Mouse (Mus musculus) heart, embryonic 14.5 days (tissue): ENCODE data around the gene Ubald1. TPM values are rescaled to one million over a fixed set of nuclear protein-coding genes. Genes with fewer than 3 reads are reported as not detected.

ENCODE experiments used
- ATAC-seq: fragments of 200-750 bp; cut with Nextera tagmentation; 2 replicates; pipeline ENCODE4 v1.8.0; 2017; ENCODE audit warnings: low read depth, moderate TSS enrichment; ENCODE audit not compliant: insufficient number of reproducible peaks, insufficient read depth, low FRiP score
- H3K27ac ChIP-seq, 2 experiments: fragments of 200-500 bp in 1 of 2; fragments of 300-500 bp in 1 of 2; sonication (generic) in 1 of 2; replicated peaks in 1 of 2; 2 replicates each; pipeline ENCODE4 v1.5.1; 2012 to 2014; ENCODE audit warnings: low read depth in 2 of 2, low read length in 2 of 2, control low read depth in 1 of 2, mild to moderate bottlenecking in 1 of 2, mixed read lengths in 1 of 2; ENCODE audit not compliant: control insufficient read depth in 1 of 2, insufficient read depth in 1 of 2
- H3K27me3 ChIP-seq: fragments of 300-500 bp; sonication (generic); 2 replicates; pipeline ENCODE4 v1.6.1; 2014; ENCODE audit warnings: mild to moderate bottlenecking, low read length, control low read depth; ENCODE audit not compliant: control insufficient read depth, insufficient read depth
- H3K36me3 ChIP-seq: fragments of 300-500 bp; sonication (generic); 2 replicates; pipeline ENCODE4 v1.6.1; 2014; ENCODE audit warnings: mild to moderate bottlenecking, control low read depth, low read length, mixed read lengths; ENCODE audit not compliant: control insufficient read depth, insufficient read depth
- H3K4me1 ChIP-seq, 2 experiments: fragments of 200-500 bp in 1 of 2; fragments of 300-500 bp in 1 of 2; sonication (generic) in 1 of 2; 2 replicates each; pipeline ENCODE4 v1.6.1; 2012 to 2014; ENCODE audit warnings: low read length in 2 of 2, control low read depth in 1 of 2, mixed read lengths in 1 of 2; ENCODE audit not compliant: control insufficient read depth in 2 of 2, insufficient read depth in 2 of 2
- H3K4me2 ChIP-seq: fragments of 300-500 bp; sonication (generic); 2 replicates; pipeline ENCODE4 v1.6.1; 2014; ENCODE audit warnings: mild to moderate bottlenecking, low read length
- H3K4me3 ChIP-seq, 2 experiments: fragments of 200-500 bp in 1 of 2; fragments of 300-500 bp in 1 of 2; sonication (generic) in 1 of 2; 2 replicates each; pipeline ENCODE4 v1.5.1; 2012 to 2014; ENCODE audit warnings: low read length in 2 of 2, mild to moderate bottlenecking in 2 of 2, control low read depth in 1 of 2, low read depth in 1 of 2, moderate library complexity in 1 of 2; ENCODE audit not compliant: control insufficient read depth in 1 of 2, insufficient read depth in 1 of 2
- H3K9ac ChIP-seq: fragments of 300-500 bp; sonication (generic); 2 replicates; pipeline ENCODE4 v1.6.1; 2014; ENCODE audit warnings: mild to moderate bottlenecking, low read length
- H3K9me3 ChIP-seq: fragments of 300-500 bp; sonication (generic); 2 replicates; pipeline ENCODE4 v1.6.1; 2016; ENCODE audit warnings: low read length, control low read depth; ENCODE audit not compliant: control insufficient read depth
- WGBS: fragments of 180-500 bp; shearing (Covaris S2); extraction: QIAGEN DNeasy Blood & Tissue Kit; methylation state at CpG from one replicate; pipeline ENCODE4 v1.1.7; 2014; 5-methylcytosine and 5-hydroxymethylcytosine counted together
- polyA plus RNA-seq: library from polyadenylated mRNA; unstranded; fragments of >200 nt; fragmentation: Nextera tagmentation; extraction: Ambion mirVana; gene quantifications from 2 replicates; pipeline ENCODE4 v1.2.1, GENCODE M21; 2014

Ubald1 gene
- polyA plus RNA-seq, 1 experiment from 2014 or later = 25.3 TPM

- H3K9ac ChIP-seq = no peak overlapping the region
- ATAC-seq = no peak
- H3K27me3 ChIP-seq = no peaks in the 10 kb centered on the region
- no peak overlapping the region for H3K4me3 ChIP-seq
- H3K9me3 ChIP-seq = no peaks in the 10 kb centered on the region
- H3K4me1 ChIP-seq = peaks cover 2 to 18% of the 10 kb centered on the region in 2 experiments; a peak in 1 of 4 replicates
- peaks cover 38% of the 10 kb centered on the region for H3K36me3 ChIP-seq
- H3K4me2 ChIP-seq = no peak overlapping the region
- H3K27ac ChIP-seq = no peak overlapping the region
Observed at GRCm38 (mm10) chr16:4906559-4906958, 26.4 kb upstream of the Ubald1 start.

DNA sequence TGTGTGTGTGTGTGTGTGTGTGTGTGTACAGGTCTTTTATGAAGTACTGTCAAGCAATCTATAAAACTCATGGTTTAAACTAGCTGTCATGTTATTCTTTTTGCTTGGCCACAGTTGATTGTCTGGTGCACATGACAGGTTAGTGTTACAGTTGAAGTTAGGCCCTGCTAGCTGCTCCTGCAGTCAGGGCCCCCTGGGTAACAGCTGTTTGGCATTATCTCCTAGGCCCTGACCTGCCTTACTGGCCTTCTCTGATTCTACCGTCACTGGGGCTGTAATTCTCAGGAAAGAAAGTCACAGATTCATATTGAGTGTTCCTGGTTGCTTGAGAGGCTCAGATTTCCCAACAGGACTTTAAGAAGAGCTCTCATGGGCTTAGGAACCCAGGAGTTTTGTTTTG lies 25.5 kb upstream of the Ubald1 start:
- Histone ChIP-seq H3K4me1 (peaks cover 2 to 20% of the 10 kb centered on the region in 2 experiments; a peak in 2 of 4 replicates), H3K4me3 (no peak overlapping the region), H3K9ac (no peak overlapping the region), H3K27me3 (no peaks in the 10 kb centered on the region), H3K9me3 (no peaks in the 10 kb centered on the region), H3K27ac (no peak overlapping the region), H3K4me2 (no peak overlapping the region), H3K36me3 (peaks cover 28% of the 10 kb centered on the region)
- 48% methylated on average over 1 of the region's 1 CpGs for WGBS
- no peak for ATAC-seq

- WGBS = 78% methylated on average over 3 of the region's 3 CpGs
- H3K4me3 ChIP-seq = no peak overlapping the region
- no peak overlapping the region for H3K4me2 ChIP-seq
- H3K9me3 ChIP-seq = no peaks in the 10 kb centered on the region
- H3K36me3 ChIP-seq = peaks cover 21% of the 10 kb centered on the region
- peaks cover 2 to 20% of the 10 kb centered on the region in 2 experiments; a peak in 2 of 4 replicates for H3K4me1 ChIP-seq
- H3K9ac ChIP-seq = no peak overlapping the region
- no peak; the same call in 1 of the 2 replicates for ATAC-seq
- no peak overlapping the region for H3K27ac ChIP-seq
- H3K27me3 ChIP-seq = no peaks in the 10 kb centered on the region
Observed at GRCm38 (mm10) chr16:4904878-4905277, 24.8 kb upstream of the Ubald1 start.

GRCm38 (mm10) chr16:4903491-4904102 lies 23.5 kb upstream of the Ubald1 start:
- Histone ChIP-seq H3K4me2 (no peak overlapping the region), H3K4me1 (peaks cover 2 to 20% of the 10 kb centered on the region in 2 experiments; a peak in 2 of 4 replicates), H3K36me3 (peaks cover 8% of the 10 kb centered on the region), H3K9me3 (no peaks in the 10 kb centered on the region), H3K4me3 (no peak overlapping the region), H3K9ac (no peak overlapping the region), H3K27ac (no peak overlapping the region), H3K27me3 (no peaks in the 10 kb centered on the region)
- 69% methylated on average over 6 of the region's 6 CpGs for WGBS
- no peak for ATAC-seq

DNA sequence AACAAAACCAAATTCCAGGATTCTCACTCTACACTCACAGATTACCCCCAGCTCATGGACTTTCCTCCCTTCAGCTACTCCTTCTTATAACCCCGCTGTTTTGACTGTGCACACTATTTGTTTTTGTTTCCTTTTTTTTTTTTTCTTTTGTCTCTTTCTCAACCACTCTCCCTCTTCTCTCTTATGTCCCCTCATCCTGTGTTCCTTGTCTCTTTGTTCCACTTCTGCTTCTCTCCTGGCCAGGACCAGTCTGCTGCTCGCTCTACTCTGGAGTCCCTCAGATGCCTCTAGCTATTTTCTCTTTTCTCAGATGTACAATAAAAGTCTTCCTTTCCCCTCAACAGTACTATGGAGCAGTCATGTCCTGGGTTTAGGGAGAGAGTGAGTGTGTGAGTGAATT lies 22.3 kb upstream of the Ubald1 start:
- ATAC-seq = no peak
- WGBS = 84% methylated on average over 2 of the region's 2 CpGs
- Histone ChIP-seq H3K4me2 (no peak overlapping the region), H3K27me3 (no peaks in the 10 kb centered on the region), H3K4me1 (peaks cover 3 to 23% of the 10 kb centered on the region in 2 experiments), H3K9ac (no peak overlapping the region), H3K9me3 (no peaks in the 10 kb centered on the region), H3K4me3 (no peak overlapping the region), H3K27ac (no peak overlapping the region; a peak in 1 of 4 replicates), H3K36me3 (peaks cover 4% of the 10 kb centered on the region)

DNA sequence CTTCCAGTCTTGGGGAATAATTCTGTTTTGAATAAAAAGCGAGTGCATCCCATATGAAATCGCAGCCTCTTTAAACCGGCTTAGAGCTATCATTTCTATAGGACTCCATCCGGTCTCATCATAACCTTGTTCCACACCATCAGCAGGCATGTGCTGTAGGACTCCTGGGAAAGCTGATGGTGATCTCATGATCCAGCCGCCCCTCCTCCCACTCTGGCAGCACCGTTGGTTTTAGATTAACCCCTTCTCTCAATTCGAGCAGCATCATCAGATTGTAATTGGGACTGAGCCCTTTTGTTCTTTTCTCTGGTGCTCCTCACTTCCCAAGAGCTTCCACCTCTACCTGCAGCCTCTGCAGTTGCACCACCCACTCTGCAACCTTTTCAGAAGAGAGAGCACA lies 21.1 kb upstream of the Ubald1 start:
- WGBS = 60% methylated on average over 7 of the region's 7 CpGs
- ATAC-seq = no peak

DNA sequence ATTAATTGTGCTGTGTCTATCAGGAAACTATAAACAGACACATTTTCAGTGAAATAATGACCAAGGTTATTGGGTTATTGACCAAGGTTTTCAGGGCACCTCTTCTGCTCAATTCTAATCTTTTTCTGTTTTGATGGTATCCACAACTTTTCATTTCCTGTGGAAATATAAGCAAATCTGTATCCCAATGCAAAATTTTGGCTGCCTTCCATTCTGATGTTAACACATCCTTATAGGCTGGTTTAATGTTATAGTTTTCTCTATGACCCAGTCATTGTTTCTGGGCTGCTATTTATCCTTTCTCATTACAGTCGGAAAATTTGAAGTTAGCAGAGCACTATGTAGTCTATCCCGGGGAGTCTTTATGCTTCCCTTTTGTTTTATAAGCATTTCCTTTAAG lies 19.6 kb upstream of the Ubald1 start:
- ATAC-seq = no peak
- Histone ChIP-seq H3K9me3 (no peaks in the 10 kb centered on the region), H3K4me1 (peaks cover 19 to 33% of the 10 kb centered on the region in 2 experiments), H3K27me3 (no peaks in the 10 kb centered on the region), H3K36me3 (no peaks in the 10 kb centered on the region; the same call in 1 of the 2 replicates), H3K9ac (no peak overlapping the region), H3K4me3 (no peak overlapping the region), H3K27ac (peak overlapping the region in 1 of 2 experiments; percentile 25; a peak in 1 of 4 replicates), H3K4me2 (no peak overlapping the region)
- 48% methylated on average over 2 of the region's 2 CpGs for WGBS

More for the DNA sequence above, 21.1 kb upstream of the Ubald1 start:
- Histone ChIP-seq H3K9ac (no peak overlapping the region), H3K4me3 (no peak overlapping the region), H3K27ac (no peak overlapping the region), H3K9me3 (no peaks in the 10 kb centered on the region), H3K36me3 (no peaks in the 10 kb centered on the region; the same call in 1 of the 2 replicates), H3K27me3 (no peaks in the 10 kb centered on the region), H3K4me1 (peaks cover 15 to 35% of the 10 kb centered on the region in 2 experiments), H3K4me2 (no peak overlapping the region)

DNA sequence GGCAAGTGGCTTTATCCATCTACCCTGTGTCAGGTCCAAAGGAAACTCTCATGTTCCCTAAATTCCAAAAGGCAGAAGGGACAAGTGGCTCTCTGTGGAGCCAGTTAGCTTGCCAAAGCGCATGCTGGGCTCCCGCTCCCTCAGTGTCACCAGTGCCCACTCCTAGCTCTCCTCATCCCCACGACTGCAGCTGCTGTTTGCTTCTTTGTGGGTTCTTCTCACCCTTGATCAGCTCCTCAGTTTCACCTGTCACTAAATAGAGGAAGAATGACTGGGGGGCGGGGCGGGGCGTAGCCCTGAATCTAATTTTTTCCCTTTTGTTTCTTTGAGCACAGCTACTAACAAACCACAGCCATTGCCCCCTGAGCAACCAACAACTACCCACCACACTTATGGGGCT lies 18.8 kb upstream of the Ubald1 start:
- no peak overlapping the region for H3K27ac ChIP-seq
- 91% methylated on average over 6 of the region's 6 CpGs for WGBS
- H3K4me1 ChIP-seq = peaks cover 21 to 31% of the 10 kb centered on the region in 2 experiments
- no peak overlapping the region for H3K4me3 ChIP-seq
- H3K4me2 ChIP-seq = no peak overlapping the region
- ATAC-seq = no peak
- H3K27me3 ChIP-seq = no peaks in the 10 kb centered on the region
- H3K9ac ChIP-seq = no peak overlapping the region
- no peaks in the 10 kb centered on the region; the same call in 1 of the 2 replicates for H3K36me3 ChIP-seq
- H3K9me3 ChIP-seq = no peaks in the 10 kb centered on the region
